Mouse (Mus musculus): ENCODE measurements around the gene Tspan18.

Gene Tspan18

DNA sequence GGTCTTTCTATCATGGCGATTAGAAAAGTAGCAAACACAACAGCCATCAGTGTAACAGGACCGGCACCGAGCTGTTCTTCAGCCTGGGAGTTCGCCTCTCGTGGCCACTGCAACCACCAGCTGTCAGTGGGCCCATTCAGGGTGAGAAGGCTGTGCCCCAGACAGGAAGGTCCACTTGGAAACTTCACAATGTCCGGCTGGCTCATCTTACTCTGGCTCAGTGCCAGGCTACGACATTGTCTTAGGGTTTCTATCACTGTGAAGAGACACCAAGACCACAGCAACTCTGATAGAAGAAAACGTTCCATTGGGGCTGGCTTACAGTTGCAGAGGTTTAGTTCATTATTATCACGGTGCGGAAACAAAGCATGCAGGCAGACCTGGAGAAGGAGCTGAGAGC is 45.1 kb downstream of the Tspan18 start:
- DNase-seq: peak; percentile 37

- peak; percentile 73 for DNase-seq
Measured at GRCm38 (mm10) chr2:93287348-93287747, 47.0 kb downstream of the Tspan18 start.

DNA sequence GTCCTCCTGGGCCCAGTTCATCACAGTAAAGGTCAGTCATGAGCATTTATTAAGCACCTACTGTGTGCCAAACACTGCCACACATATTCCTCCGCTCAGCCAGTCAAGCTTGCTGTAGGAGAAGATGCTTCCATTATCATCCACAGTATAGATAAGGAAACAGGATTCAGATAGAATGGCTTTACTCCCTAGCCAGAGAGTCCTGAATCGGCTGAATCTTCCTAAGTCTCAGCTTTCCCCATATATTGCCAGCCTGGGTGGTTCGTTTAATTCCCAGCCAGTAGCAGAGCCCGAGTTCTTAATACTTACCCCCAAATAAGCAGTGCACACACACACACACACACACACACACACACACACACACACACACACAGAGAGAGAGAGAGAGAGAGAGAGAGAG is 47.6 kb downstream of the Tspan18 start:
- no peak for DNase-seq

- no peak for DNase-seq
Measured at GRCm38 (mm10) chr2:93286321-93286720, 48.0 kb downstream of the Tspan18 start.

DNA sequence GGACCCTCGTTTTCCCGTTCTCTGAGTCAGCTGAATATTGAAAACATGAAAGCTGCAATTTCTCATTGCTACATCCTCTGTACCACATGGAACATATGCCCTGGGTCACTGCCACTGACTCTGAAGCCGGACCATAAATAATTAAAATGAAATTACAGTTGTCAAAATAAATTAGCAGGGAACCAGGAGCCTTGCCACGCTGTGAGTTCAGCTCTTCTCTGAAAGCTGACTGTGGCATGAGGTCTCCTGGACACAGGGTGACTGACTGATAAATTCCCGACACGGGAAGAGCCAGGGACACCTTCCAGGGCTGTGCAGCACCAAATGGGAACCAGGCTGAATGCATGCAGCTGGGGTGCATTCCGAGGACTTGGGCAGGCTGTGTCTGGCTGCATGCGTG is 48.5 kb downstream of the Tspan18 start:
- peak; percentile 56 for DNase-seq

DNA sequence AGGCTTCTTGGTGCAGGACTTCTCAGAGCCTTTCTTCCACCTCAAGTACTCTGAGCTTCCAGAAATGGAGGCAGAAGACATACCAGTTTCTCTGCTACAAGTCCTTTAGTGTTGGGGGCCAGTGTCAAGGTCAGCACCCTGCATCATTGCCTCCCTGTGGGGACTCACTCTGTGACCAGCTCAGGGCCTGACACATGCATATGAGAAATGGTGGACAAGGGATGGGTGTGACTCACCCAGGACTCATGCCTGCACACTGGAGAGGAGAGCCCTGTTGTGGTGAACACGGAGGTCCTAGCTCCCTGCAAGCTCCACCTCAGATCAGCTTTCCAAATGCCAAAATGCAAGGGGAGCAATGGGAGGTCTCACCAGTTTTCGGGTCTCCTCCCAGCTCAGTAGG is 49.7 kb downstream of the Tspan18 start:
- DNase-seq: no peak

DNA sequence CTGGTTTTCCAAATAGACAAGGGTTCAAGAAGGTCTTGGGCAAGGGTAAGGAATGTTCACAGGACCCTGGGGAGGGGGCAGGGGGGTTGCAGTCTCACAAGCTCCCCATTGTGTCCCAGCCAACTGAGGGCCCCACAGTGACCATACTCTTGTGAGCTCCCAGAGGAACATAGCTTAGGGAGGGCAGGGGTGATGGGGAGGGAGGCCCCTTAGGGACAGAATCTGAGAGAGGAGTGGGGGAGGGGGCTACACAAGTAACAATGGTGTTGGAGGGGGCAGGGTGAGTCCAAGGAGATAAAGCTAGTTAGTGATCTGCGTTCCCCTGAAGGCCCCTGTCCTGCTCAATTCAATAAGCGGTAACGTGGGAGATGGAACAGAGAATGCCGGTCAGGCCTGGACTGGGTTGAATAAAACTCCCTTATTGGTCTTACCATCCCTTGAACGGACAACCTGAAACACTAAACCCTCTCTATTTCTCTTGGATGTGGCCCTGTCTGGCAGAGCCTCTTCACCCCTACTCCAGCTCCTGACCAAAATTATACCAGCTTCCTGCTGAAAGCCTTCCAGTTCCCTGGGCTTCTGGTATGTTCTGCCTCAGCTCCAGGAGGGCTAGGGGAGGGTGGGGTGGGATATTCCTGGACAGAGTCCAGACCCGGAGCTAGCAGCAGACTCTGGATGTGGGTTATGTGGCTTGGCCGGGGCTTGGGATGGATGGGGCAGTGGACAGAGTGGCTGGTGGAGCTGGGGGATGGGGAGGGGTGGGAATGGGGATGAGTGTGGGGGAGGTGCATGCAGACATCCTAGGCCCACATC is 50.6 kb downstream of the Tspan18 start:
- DNase-seq: peak; percentile 86

- no peak for DNase-seq
Measured at GRCm38 (mm10) chr2:93282636-93283035, 51.7 kb downstream of the Tspan18 start.

DNA sequence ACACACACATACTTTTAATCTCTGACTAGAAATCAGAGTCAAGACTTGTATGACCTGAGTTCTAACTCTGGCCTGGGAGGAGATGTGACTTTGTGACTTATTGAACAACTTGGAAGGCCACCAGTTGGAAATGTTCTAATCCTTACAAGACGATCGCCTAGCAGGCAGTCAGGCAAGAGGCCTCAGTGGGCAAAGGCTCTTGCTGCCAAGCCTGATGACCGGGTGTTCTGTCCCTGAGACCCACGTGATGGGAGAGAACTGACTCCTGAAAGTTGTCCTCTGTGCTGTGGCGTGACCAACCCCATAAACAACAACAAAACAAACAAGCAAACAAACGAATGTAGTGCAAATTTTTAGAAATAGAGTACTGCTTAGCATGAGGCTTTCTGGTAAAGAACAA is 52.8 kb downstream of the Tspan18 start:
- DNase-seq: no peak

GRCm38 (mm10) chr2:93280117-93280620 is 54.1 kb downstream of the Tspan18 start:
- no peak for DNase-seq

DNA sequence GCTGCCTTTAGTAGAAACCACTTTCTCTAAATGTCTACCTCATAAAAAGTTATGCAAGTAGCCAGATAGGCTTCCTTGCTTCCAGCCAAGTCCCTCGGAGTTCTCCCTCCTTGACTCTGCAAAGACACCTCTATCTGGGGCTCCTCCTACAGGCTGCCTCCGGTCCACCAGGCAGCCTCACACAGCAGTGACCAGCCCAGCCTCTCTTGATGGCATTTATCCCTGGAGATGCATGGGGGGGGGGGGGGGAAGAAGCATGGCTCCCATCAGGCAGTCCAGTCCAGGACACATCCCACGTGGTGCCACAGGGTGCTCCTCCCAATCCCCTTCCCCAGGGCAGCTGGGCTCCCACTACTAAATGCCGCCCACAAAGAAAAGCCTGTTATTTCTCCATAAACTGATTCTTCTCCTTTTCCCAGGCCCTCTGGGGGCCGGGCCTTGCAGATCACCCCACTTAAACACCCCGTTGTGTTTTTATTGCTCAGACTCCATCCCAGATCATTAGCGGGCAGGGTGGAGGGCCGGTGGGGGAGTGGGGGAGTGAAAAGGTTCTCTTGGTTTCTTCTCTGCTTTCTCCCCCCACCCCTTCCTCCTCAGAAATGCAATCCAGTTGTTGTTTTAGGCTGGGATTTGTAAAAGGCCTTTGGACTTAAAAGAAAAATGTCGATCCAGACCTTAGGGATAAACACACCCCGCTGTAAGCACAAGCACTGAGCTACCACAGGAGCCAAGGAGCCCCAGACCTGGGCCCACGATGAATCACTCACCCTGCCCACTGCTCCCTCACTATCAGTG is 55.9 kb downstream of the Tspan18 start:
- DNase-seq: peak; percentile 65

DNA sequence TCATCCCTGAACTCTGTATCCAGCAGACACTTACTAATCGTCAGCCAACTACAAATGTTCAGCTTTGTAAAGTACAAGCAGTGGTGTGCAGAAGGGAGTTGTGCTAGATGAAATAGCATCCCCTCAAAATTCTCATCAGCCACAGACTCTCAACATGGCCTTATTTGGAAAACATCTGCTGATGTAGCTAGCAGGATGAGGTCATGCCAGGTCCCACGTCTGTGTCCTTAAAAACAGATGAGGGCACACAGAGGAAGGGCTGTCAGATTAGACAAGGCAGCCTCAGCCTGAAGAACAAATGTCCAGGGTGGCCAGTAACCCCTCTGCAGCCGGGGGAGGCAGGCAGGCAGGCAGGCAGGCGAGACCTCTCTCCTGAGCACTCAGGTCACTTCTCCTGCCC is 56.8 kb downstream of the Tspan18 start:
- peak; percentile 54 for DNase-seq

DNA sequence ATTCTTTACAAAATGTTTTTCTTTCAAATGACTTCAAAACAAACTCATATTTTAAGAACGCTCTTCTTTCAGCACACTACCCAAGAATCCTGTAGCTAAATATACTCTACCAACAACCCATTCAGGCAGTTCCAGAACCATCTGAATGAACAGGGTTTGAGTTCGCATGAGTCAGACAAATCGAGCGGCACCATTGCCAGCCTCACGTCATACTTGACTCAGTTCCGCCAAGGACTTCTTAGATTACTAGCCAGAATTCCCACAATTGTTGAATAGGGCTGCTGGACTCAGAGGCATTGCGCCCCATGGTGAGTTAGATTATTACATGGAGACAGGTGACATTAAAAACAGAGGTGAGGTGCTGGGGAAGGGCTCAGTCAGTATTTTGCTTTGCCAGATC is 58.3 kb downstream of the Tspan18 start:
- DNase-seq: no peak

- DNase-seq: no peak
Measured at GRCm38 (mm10) chr2:93273916-93274315, 60.4 kb downstream of the Tspan18 start.

DNA sequence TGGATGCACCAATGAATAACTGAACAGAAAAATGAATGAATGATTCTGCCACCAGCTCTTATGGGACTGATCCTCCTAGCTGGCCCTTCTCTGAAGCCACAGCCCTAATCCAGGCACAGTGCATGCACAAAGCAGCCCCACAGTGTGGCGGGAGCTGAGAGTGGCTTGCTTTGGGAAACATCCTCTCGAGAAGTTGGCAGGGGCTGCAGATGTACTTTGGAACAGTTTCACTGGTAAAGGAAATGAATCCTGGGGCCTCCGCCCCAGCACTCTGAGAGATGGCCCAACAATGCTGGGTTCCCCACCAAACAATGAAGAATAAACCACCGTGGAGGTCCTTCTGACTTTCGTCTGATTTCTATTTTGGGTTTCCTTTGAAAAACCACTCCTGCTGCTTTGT is 64.2 kb downstream of the Tspan18 start:
- no peak for DNase-seq

DNA sequence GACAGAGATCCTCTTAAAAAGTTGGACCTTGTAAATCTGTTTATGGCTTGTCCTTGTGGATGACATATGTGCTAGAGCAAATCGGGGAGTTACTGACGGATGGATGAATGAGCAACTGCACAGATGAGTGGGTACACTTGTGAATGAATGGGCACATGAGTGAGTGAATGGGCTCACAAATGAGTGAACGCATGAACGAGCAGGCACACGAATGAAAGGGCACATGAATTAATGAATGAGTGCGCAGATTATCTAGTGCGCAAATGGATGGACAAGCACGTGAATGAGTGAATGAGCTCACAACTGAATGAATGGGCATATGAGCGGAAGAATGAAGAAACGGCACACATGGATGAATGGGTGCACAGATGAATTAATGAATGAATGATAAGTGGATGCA is 64.7 kb downstream of the Tspan18 start:
- DNase-seq: peak; percentile 47

- DNase-seq: no peak
Measured at GRCm38 (mm10) chr2:93268711-93269270, 65.5 kb downstream of the Tspan18 start.

GRCm38 (mm10) chr2:93267791-93268190 is 66.5 kb downstream of the Tspan18 start:
- no peak for DNase-seq

- DNase-seq: peak; percentile 63
Measured at GRCm38 (mm10) chr2:93266565-93267169, 67.6 kb downstream of the Tspan18 start.

- DNase-seq: no peak
Measured at GRCm38 (mm10) chr2:93262291-93263285, 71.7 kb downstream of the Tspan18 start.

- no peak for DNase-seq
Measured at GRCm38 (mm10) chr2:93261521-93262290, 72.6 kb downstream of the Tspan18 start.
